Mouse (Mus musculus) kidney, postnatal 25 days (tissue): ENCODE data around the gene C1qtnf3.
A peak's percentile ranks its signal among the peaks of the same experiment; 100 is the strongest.

Source experiments
- DNase-seq, 2 experiments: peaks; one replicate each; pipeline ENCODE4 v3.0.0; 2021; ENCODE audit warnings: mixed read lengths in 2 of 2

Gene C1qtnf3

GRCm38 (mm10) chr15:10951951-10952759 lies at the start of gene C1qtnf3:
TSS of gene C1qtnf3 (plus strand) at chr15:10952332.
- peak; percentile 32 to 41 for DNase-seq

GRCm38 (mm10) chr15:10902360-10902759 lies 49.8 kb upstream of the C1qtnf3 start:
- no peak for DNase-seq

GRCm38 (mm10) chr15:10916611-10917311 lies 35.4 kb upstream of the C1qtnf3 start:
- DNase-seq, result no peak

GRCm38 (mm10) chr15:10917312-10917660 lies 34.8 kb upstream of the C1qtnf3 start:
- no peak for DNase-seq

- no peak for DNase-seq
These were observed 31.9 kb upstream of the C1qtnf3 start for GRCm38 (mm10) chr15:10920212-10920611.

GRCm38 (mm10) chr15:10921064-10921463 lies 31.1 kb upstream of the C1qtnf3 start:
- peak; percentile 40 to 41 for DNase-seq

GRCm38 (mm10) chr15:10922061-10922460 lies 30.1 kb upstream of the C1qtnf3 start:
- no peak for DNase-seq

- no peak for DNase-seq
These were observed 29.6 kb upstream of the C1qtnf3 start for GRCm38 (mm10) chr15:10922570-10922969.

GRCm38 (mm10) chr15:10923076-10923995 lies 28.8 kb upstream of the C1qtnf3 start:
- DNase-seq, result peak in 1 of 2 experiments; percentile 7

- DNase-seq, result peak in 1 of 2 experiments; percentile 39
These were observed 24.8 kb upstream of the C1qtnf3 start for GRCm38 (mm10) chr15:10927325-10927724.

GRCm38 (mm10) chr15:10928633-10929270 lies 23.4 kb upstream of the C1qtnf3 start:
- DNase-seq, result no peak

- DNase-seq, result no peak
These were observed 18.2 kb upstream of the C1qtnf3 start for GRCm38 (mm10) chr15:10933930-10934329.

- DNase-seq, result no peak
These were observed 11.7 kb upstream of the C1qtnf3 start for GRCm38 (mm10) chr15:10940148-10941108.

- DNase-seq, result no peak
These were observed 10.2 kb upstream of the C1qtnf3 start for GRCm38 (mm10) chr15:10941901-10942300.

- no peak for DNase-seq
These were observed 4.3 kb upstream of the C1qtnf3 start for GRCm38 (mm10) chr15:10947852-10948251.

GRCm38 (mm10) chr15:10952760-10953305 lies 701 bp downstream of the C1qtnf3 start:
- DNase-seq, result peak; percentile 31 to 72

- no peak for DNase-seq
These were observed 1.3 kb downstream of the C1qtnf3 start for GRCm38 (mm10) chr15:10953465-10953864.

GRCm38 (mm10) chr15:10954381-10955016 lies 2.4 kb downstream of the C1qtnf3 start:
- DNase-seq, result peak; percentile 23 to 43

- peak; percentile 66 to 87 for DNase-seq
These were observed 3.0 kb downstream of the C1qtnf3 start for GRCm38 (mm10) chr15:10955156-10955555.

GRCm38 (mm10) chr15:10956706-10957105 lies 4.6 kb downstream of the C1qtnf3 start:
- no peak for DNase-seq
